Mouse (Mus musculus) frontal cortex, postnatal 36 days (tissue): ENCODE measurements at regions not wholly inside any gene's neighbourhood (a gene's known extent, or its start where the extent isn't known, plus 50 kb on each side); places are given as distances from the start of the nearest gene placed in this dataset.
"Not testable (repeated sequence)": the region's sequence is repeated elsewhere in the genome, so short reads cannot be mapped to it uniquely, and the experiment has no call there.

Experiments
- DNase-seq, 2 experiments: peaks; one replicate each; pipeline ENCODE4 v3.0.0; 2022; ENCODE audit warnings: low spot score in 2 of 2

- no peak for DNase-seq
These were observed 50.9 kb upstream of the Sec61g start for GRCm38 (mm10) chr11:16559001-16559699.

- DNase-seq: no peak
These were observed 53.4 kb upstream of the Sec61g start for GRCm38 (mm10) chr11:16561727-16562126.

GRCm38 (mm10) chr11:16589085-16589680 lies 80.9 kb upstream of the Sec61g start:
- DNase-seq: no peak

GRCm38 (mm10) chr11:16590541-16590940 lies 82.3 kb upstream of the Sec61g start:
- DNase-seq: no peak

- DNase-seq: peak; percentile 29 to 36
These were observed 83.2 kb upstream of the Sec61g start for GRCm38 (mm10) chr11:16591471-16591921.

GRCm38 (mm10) chr11:16592006-16592405 lies 83.7 kb upstream of the Sec61g start:
- no peak for DNase-seq

- no peak for DNase-seq
These were observed 84.5 kb upstream of the Sec61g start for GRCm38 (mm10) chr11:16592766-16593165.

GRCm38 (mm10) chr11:16594832-16595231 lies 86.5 kb upstream of the Sec61g start:
- DNase-seq: no peak

GRCm38 (mm10) chr11:16597038-16597830 lies 89.0 kb upstream of the Sec61g start:
- DNase-seq: peak in 1 of 2 experiments; percentile 1

- no peak for DNase-seq
These were observed 94.7 kb upstream of the Sec61g start for GRCm38 (mm10) chr11:16602947-16603346.

GRCm38 (mm10) chr11:16606435-16607214 lies 98.3 kb upstream of the Sec61g start:
- DNase-seq: no peak

- DNase-seq: not testable (repeated sequence)
These were observed 99.7 kb upstream of the Sec61g start for GRCm38 (mm10) chr11:16607900-16608422.

- DNase-seq: no peak
These were observed 103.5 kb upstream of the Sec61g start for GRCm38 (mm10) chr11:16611741-16612140.

GRCm38 (mm10) chr11:16612524-16612923 lies 104.2 kb upstream of the Sec61g start:
- DNase-seq: no peak

GRCm38 (mm10) chr11:16619736-16620135 lies 111.5 kb upstream of the Sec61g start:
- DNase-seq: no peak

GRCm38 (mm10) chr11:16623694-16624093 lies 115.4 kb upstream of the Sec61g start:
- DNase-seq: no peak

GRCm38 (mm10) chr11:16627294-16628085 lies 119.2 kb upstream of the Sec61g start:
- peak in 1 of 2 experiments; percentile 1 for DNase-seq

GRCm38 (mm10) chr11:16629410-16630129 lies 121.3 kb upstream of the Sec61g start:
- no peak for DNase-seq

- DNase-seq: not testable (repeated sequence)
These were observed 116.2 kb upstream of the Egfr start for GRCm38 (mm10) chr11:16635796-16636195.

- no peak for DNase-seq
These were observed 114.3 kb upstream of the Egfr start for GRCm38 (mm10) chr11:16637679-16638078.
